Mouse (Mus musculus) olfactory bulb, adult 2 months (tissue): ENCODE data around the gene Gm8011.
"Not testable (repeated sequence)": the region's sequence is repeated elsewhere in the genome, so short reads cannot be mapped to it uniquely, and the experiment has no call there.

ENCODE experiments used
- CTCF ChIP-seq: fragments of 200-500 bp; IDR thresholded peaks from 2 replicates; pipeline ENCODE4 v1.5.1; 2012; ENCODE audit warnings: low read depth, mild to moderate bottlenecking, low read length, moderate library complexity; ENCODE audit not compliant: insufficient read depth
- POLR2A ChIP-seq: fragments of 200-500 bp; IDR thresholded peaks from 2 replicates; pipeline ENCODE4 v1.6.1; 2012; ENCODE audit warnings: mild to moderate bottlenecking, low read depth, low read length, moderate library complexity; ENCODE audit not compliant: insufficient read depth

DNA sequence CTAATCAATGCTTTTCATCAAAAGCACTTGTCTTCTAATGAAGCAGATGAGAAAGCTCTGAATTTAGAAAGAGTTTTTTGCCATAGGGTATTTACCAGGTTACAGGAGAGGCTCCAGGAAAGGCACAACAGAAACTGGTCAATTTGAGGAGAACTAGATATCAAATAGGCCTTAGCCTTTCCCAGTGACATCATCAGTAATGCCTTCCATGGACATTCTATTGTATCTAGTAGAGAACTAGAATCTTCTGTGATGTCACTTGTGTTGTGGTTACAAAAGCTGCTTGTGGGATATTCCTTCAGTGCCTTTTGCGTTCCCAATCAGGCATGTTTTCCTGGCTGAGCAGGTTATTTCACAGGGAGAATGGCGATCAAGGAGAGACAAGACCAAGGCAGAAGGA lies at the start of gene Gm8011:
- TF ChIP-seq POLR2A, CTCF: not testable (repeated sequence)
